Mouse (Mus musculus): ENCODE data around the gene Pga5. TPM values are rescaled to one million over a fixed set of nuclear protein-coding genes. Genes with fewer than 3 reads are reported as not detected.

Pga5 gene
- polyA plus RNA-seq, 1 experiment, result 0.20 TPM

- Histone ChIP-seq H3K4me1 (ENCODE audit: control insufficient read depth, insufficient read depth, low read length) (peaks cover 6% of the 10 kb centered on the region), H3K36me3 (ENCODE audit: control insufficient read depth, insufficient read depth, low read length) (no peaks in the 10 kb centered on the region; the same call in 1 of the 2 replicates), H3K27ac (ENCODE audit: control insufficient read depth, insufficient read depth, low read depth, low read length) (no peak overlapping the region), H3K4me3 (ENCODE audit: control insufficient read depth, low read depth, low read length) (no peak overlapping the region), H3K27me3 (ENCODE audit: control insufficient read depth, insufficient read depth, low read length) (no peaks in the 10 kb centered on the region)
- TF ChIP-seq POLR2A (IDR thresholded peaks at IDR 0.05; ENCODE audit: control insufficient read depth, low read depth, low read length), result no peak
- no peak for TF ChIP-seq CTCF (IDR thresholded peaks at IDR 0.05; ENCODE audit: control insufficient read depth, insufficient read depth, insufficient replicate concordance, low read depth, low read length)
Observed at GRCm38 (mm10) chr19:10692361-10692760, 14.5 kb upstream of the Pga5 start.

- Histone ChIP-seq H3K4me1 (ENCODE audit: control insufficient read depth, insufficient read depth, low read length) (peaks cover 6% of the 10 kb centered on the region), H3K36me3 (ENCODE audit: control insufficient read depth, insufficient read depth, low read length) (no peaks in the 10 kb centered on the region; the same call in 1 of the 2 replicates), H3K4me3 (ENCODE audit: control insufficient read depth, low read depth, low read length) (no peak overlapping the region), H3K27me3 (ENCODE audit: control insufficient read depth, insufficient read depth, low read length) (no peaks in the 10 kb centered on the region), H3K27ac (ENCODE audit: control insufficient read depth, insufficient read depth, low read depth, low read length) (no peak overlapping the region)
- TF ChIP-seq CTCF (IDR thresholded peaks at IDR 0.05; ENCODE audit: control insufficient read depth, insufficient read depth, insufficient replicate concordance, low read depth, low read length) (no peak), POLR2A (IDR thresholded peaks at IDR 0.05; ENCODE audit: control insufficient read depth, low read depth, low read length) (no peak)
Observed at GRCm38 (mm10) chr19:10691660-10692059, 13.8 kb upstream of the Pga5 start.

GRCm38 (mm10) chr19:10691121-10691520, 13.2 kb upstream of the Pga5 start:
- H3K27ac ChIP-seq (ENCODE audit: control insufficient read depth, insufficient read depth, low read depth, low read length), result no peak overlapping the region
- H3K4me1 ChIP-seq (ENCODE audit: control insufficient read depth, insufficient read depth, low read length), result peaks cover 6% of the 10 kb centered on the region
- H3K4me3 ChIP-seq (ENCODE audit: control insufficient read depth, low read depth, low read length), result no peak overlapping the region
- TF ChIP-seq POLR2A (IDR thresholded peaks at IDR 0.05; ENCODE audit: control insufficient read depth, low read depth, low read length) (no peak), CTCF (IDR thresholded peaks at IDR 0.05; ENCODE audit: control insufficient read depth, insufficient read depth, insufficient replicate concordance, low read depth, low read length) (no peak)
- no peaks in the 10 kb centered on the region; the same call in 1 of the 2 replicates for H3K36me3 ChIP-seq (ENCODE audit: control insufficient read depth, insufficient read depth, low read length)
- no peaks in the 10 kb centered on the region for H3K27me3 ChIP-seq (ENCODE audit: control insufficient read depth, insufficient read depth, low read length)

- Histone ChIP-seq H3K4me3 (ENCODE audit: control insufficient read depth, low read depth, low read length) (no peak overlapping the region), H3K27ac (ENCODE audit: control insufficient read depth, insufficient read depth, low read depth, low read length) (no peak overlapping the region), H3K4me1 (ENCODE audit: control insufficient read depth, insufficient read depth, low read length) (peaks cover 6% of the 10 kb centered on the region), H3K27me3 (ENCODE audit: control insufficient read depth, insufficient read depth, low read length) (no peaks in the 10 kb centered on the region), H3K36me3 (ENCODE audit: control insufficient read depth, insufficient read depth, low read length) (no peaks in the 10 kb centered on the region; the same call in 1 of the 2 replicates)
- TF ChIP-seq CTCF (IDR thresholded peaks at IDR 0.05; ENCODE audit: control insufficient read depth, insufficient read depth, insufficient replicate concordance, low read depth, low read length) (no peak), POLR2A (IDR thresholded peaks at IDR 0.05; ENCODE audit: control insufficient read depth, low read depth, low read length) (no peak)
Observed at GRCm38 (mm10) chr19:10690336-10690735, 12.5 kb upstream of the Pga5 start.

- H3K27me3 ChIP-seq (ENCODE audit: control insufficient read depth, insufficient read depth, low read length), result no peaks in the 10 kb centered on the region
- TF ChIP-seq POLR2A (IDR thresholded peaks at IDR 0.05; ENCODE audit: control insufficient read depth, low read depth, low read length), result no peak
- no peak for TF ChIP-seq CTCF (IDR thresholded peaks at IDR 0.05; ENCODE audit: control insufficient read depth, insufficient read depth, insufficient replicate concordance, low read depth, low read length)
- peaks cover 6% of the 10 kb centered on the region for H3K4me1 ChIP-seq (ENCODE audit: control insufficient read depth, insufficient read depth, low read length)
- peak overlapping the region; percentile 89 for H3K27ac ChIP-seq (ENCODE audit: control insufficient read depth, insufficient read depth, low read depth, low read length)
- H3K4me3 ChIP-seq (ENCODE audit: control insufficient read depth, low read depth, low read length), result peak overlapping the region; percentile 91
- H3K36me3 ChIP-seq (ENCODE audit: control insufficient read depth, insufficient read depth, low read length), result no peaks in the 10 kb centered on the region; the same call in 1 of the 2 replicates
Observed at GRCm38 (mm10) chr19:10689470-10690166, 11.7 kb upstream of the Pga5 start.

- peaks cover 6% of the 10 kb centered on the region for H3K4me1 ChIP-seq (ENCODE audit: control insufficient read depth, insufficient read depth, low read length)
- H3K36me3 ChIP-seq (ENCODE audit: control insufficient read depth, insufficient read depth, low read length), result no peaks in the 10 kb centered on the region
- peak within 1 kb of the TSS; percentile 89 for H3K27ac ChIP-seq (ENCODE audit: control insufficient read depth, insufficient read depth, low read depth, low read length)
- no peaks in the 10 kb centered on the region for H3K27me3 ChIP-seq (ENCODE audit: control insufficient read depth, insufficient read depth, low read length)
- TF ChIP-seq POLR2A (IDR thresholded peaks at IDR 0.05; ENCODE audit: control insufficient read depth, low read depth, low read length), result peak; percentile 58; the same call in 1 of the 2 replicates
- no peak for TF ChIP-seq CTCF (IDR thresholded peaks at IDR 0.05; ENCODE audit: control insufficient read depth, insufficient read depth, insufficient replicate concordance, low read depth, low read length)
- peak within 1 kb of the TSS; percentile 91 for H3K4me3 ChIP-seq (ENCODE audit: control insufficient read depth, low read depth, low read length)
Observed at GRCm38 (mm10) chr19:10688537-10689352, 10.9 kb upstream of the Pga5 start, which contains the start of gene Vps37c. Gene Vps37c (plus strand): TSS chr19:10688735.

GRCm38 (mm10) chr19:10685727-10686126, 7.9 kb upstream of the Pga5 start:
- peaks cover 6% of the 10 kb centered on the region for H3K4me1 ChIP-seq (ENCODE audit: control insufficient read depth, insufficient read depth, low read length)
- no peak overlapping the region for H3K4me3 ChIP-seq (ENCODE audit: control insufficient read depth, low read depth, low read length)
- H3K27me3 ChIP-seq (ENCODE audit: control insufficient read depth, insufficient read depth, low read length), result no peaks in the 10 kb centered on the region
- H3K27ac ChIP-seq (ENCODE audit: control insufficient read depth, insufficient read depth, low read depth, low read length), result no peak overlapping the region
- no peaks in the 10 kb centered on the region for H3K36me3 ChIP-seq (ENCODE audit: control insufficient read depth, insufficient read depth, low read length)
- TF ChIP-seq CTCF (IDR thresholded peaks at IDR 0.05; ENCODE audit: control insufficient read depth, insufficient read depth, insufficient replicate concordance, low read depth, low read length), result no peak
- TF ChIP-seq POLR2A (IDR thresholded peaks at IDR 0.05; ENCODE audit: control insufficient read depth, low read depth, low read length), result no peak

Measured in testis, adult 2 months (tissue).